Mouse (Mus musculus): ENCODE data around the gene Defb20. TPM values are rescaled to one million over a fixed set of nuclear protein-coding genes. Genes with fewer than 3 reads are reported as not detected.
A peak's percentile ranks its signal among the peaks of the same experiment; 100 is the strongest.
"Not testable (repeated sequence)": the region's sequence is repeated elsewhere in the genome, so short reads cannot be mapped to it uniquely, and the experiment has no call there.

Defb20 gene
- total RNA-seq (2021): not detected

- DNase-seq: no peak
Measured at GRCm38 (mm10) chr2:152476763-152477162, at the start of gene Defb20. Gene Defb20 (plus strand): TSS chr2:152477063.

DNA sequence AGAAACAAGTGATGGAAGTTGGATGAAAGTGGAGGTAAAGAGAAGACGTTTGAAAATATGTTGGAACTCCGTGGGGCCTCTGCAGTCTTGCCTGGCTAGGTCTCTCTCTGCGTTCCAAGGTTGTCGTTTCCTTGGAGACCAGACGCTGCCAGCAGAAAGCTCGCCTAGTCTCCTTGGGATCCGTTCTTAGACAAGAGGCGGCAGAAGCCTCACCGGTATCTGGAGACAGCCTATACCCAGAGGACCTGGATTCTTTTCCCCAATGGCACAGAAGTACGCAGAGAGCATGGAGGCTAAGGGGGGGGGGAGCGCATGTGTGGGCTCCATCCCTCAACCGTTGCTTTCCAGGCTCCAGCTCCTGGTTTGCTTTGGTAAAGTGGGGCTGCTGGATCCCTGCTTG is 49.4 kb upstream of the Defb20 start:
- DNase-seq: no peak

DNA sequence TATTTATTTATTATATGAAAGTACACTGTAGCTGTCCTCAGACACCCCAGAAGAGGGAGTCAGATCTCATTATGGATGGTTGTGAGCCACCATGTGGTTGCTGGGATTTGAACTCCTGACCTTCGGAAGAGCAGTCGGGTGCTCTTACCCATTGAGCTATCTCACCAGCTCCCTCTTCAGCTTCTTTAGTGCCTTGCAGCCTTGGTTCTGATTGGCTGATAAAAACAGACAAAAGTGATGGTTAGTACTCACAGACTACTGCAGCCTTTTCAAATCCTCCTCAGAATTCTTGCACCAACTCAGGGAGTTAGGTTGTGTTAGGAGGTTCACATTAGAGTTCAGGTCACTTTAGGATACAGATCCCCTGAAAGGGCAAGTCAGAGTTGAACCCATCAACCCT is 48.4 kb upstream of the Defb20 start:
- DNase-seq: not testable (repeated sequence)

DNA sequence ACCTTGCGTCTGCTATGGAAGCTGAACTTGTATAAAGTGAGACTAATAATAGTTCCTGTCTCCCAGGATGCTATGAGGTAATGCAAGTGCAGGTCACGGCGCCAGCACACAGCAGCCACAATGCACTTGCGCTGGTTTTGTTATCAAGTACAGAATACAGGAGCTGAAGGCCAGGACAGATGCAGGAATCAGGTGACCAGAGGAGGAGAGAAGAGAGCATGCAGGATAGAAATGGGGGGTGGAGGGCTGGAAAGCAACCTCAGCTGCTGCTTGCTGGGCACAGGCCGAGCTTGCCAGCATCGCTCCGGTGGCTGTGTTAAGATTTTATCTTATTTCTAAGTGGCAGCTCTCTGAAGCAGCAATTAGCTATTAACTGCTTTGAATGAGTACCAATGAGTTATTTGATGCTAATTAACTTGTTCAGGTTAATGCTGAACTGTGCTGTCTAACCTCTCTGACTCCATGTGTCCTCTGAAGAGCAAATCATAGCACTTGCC is 40.4 kb upstream of the Defb20 start:
- DNase-seq: no peak

DNA sequence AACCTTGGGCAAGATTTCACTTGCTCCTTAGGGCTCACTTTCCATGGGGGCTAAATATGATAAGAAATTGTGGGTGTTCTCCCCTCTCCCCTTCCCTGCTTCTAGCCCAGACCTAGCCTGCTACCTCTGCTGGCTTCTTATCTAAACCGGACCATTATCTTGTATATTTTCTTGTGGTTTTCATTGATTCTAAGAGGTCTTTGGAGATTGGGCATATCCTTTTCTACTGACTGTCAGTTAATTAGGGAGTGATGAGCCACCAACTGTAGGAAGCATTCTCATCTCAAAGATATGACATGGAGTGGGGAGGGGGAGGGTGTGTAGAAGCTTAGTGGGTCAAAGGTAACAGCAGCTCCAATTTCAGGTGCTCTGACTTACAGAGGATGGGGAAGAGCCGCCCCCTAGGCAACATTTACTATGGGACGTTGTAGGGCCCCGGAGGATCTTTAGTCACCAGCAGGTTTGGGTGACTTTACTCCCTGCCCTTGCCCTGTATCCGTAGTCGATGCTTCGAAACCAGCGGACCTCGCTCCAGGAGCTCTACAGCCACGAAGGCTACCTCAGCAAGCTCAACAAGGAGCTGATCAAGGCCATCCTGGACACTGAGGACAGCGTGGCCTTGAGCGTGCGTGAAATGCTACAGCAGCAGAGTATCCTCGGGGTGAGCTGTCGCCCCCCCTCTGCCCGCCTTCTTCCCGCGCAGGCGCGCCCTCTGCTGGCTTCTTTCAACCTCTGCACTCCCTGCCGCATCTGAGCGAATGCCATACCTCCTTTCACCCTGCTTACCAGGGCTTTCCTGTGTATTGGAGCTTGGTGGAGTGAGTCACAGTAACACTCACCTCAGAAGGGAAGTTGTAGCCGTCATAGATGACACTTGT is 39.6 kb upstream of the Defb20 start:
- DNase-seq: peak; percentile 81 to 85

- no peak for DNase-seq
Measured at GRCm38 (mm10) chr2:152438963-152439362, 37.9 kb upstream of the Defb20 start.

DNA sequence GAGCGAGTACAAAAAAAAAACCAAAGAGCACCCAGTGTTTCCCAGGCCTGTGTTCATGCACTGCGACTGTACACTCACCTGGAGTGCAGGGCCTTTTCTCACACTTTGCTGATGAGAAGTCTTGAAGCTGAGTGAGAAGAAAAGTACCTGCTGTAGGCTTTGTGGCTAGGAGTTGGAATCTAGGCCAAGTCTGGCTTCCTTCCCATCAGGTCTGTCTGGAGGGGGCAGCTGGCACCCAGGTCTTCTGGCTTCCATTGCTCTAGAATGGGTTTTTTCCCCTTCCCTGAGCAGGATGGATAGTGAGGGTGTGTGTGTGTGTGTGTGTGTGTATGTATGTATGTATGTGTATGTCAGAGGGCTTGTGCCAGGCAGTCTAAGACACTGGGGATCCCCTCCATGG is 37.0 kb upstream of the Defb20 start:
- DNase-seq: no peak

DNA sequence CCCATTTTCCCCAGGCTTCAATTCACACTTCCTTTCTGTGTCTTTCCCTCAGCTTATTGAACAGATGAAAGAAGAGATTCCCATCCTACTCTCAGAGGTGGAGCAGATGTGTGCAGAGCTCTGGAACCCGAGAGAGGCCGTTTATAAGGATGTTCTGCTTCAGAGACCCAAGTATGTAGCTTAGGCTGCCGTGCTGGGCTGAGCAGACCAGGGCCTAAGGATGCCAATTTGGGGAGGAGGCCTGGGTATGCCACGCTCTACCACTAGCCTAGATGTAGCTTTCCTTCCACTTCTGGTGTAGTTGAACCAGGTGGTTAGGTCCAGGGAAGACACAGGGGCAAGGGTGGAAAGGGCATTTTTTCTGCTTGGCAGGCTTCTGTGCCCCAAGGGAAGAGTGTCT is 34.5 kb upstream of the Defb20 start:
- DNase-seq: no peak

GRCm38 (mm10) chr2:152443281-152443680 is 33.6 kb upstream of the Defb20 start:
- DNase-seq: peak; percentile 20 to 31

GRCm38 (mm10) chr2:152446642-152447041 is 30.2 kb upstream of the Defb20 start:
- DNase-seq: no peak

- DNase-seq: no peak
Measured at GRCm38 (mm10) chr2:152447461-152447860, 29.4 kb upstream of the Defb20 start.

- peak; percentile 63 to 67 for DNase-seq
Measured at GRCm38 (mm10) chr2:152450241-152450640, 26.6 kb upstream of the Defb20 start.

GRCm38 (mm10) chr2:152452101-152452781 is 24.6 kb upstream of the Defb20 start:
- DNase-seq: no peak

GRCm38 (mm10) chr2:152459241-152459640 is 17.6 kb upstream of the Defb20 start:
- no peak for DNase-seq

DNA sequence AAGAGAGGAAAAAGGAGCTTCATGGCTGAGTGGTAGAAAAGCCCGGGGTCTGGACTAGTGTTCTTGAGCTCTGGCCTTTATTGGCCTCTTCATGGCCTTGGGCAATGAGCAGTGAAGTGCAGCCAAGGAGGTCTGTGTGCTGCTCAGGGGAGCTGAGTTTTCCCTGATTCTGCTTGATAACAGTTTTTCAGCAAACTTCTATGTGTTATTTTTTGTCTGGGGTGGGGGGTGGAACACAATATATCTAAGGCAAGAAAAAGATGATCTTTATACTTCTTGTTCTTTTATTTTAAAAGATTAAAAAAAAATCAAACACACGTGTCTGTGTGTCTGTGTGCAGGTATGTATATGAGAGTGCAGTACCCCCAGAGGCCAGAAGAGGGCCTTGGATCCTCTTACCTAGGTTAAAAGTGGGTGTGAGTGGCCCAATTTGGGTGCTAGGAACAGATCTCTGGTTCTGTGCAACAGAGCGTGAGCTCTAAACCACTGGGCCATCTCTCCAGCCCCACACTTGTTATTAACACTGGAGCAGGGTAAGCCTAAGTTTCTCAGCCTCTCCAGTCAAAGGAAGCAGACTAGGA is 12.2 kb upstream of the Defb20 start, which contains the start of gene Defb23:
Gene Defb23 (minus strand): TSS at position 51 of the 581 bp plus-strand sequence.
- DNase-seq: no peak

DNA sequence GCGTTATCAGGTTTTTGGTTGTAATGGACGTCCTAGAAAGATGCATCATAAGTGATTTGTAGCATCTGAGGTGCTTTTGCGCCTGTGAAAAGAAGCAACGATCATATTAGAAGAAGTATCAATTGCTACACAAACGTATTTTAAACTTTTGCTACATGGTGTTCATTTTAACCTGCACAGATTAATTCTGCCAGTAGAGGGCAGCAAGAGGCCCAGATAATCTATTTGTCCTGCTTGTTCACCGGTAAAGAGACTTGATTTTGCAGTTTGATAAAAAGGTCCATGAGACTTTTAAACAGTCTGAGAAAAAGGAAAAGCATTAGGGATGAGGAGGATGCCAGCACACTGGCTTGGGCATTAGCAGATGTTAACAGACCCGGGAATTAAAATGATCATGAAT is 5.9 kb upstream of the Defb20 start:
- DNase-seq: peak in 1 of 2 experiments; percentile 23

DNA sequence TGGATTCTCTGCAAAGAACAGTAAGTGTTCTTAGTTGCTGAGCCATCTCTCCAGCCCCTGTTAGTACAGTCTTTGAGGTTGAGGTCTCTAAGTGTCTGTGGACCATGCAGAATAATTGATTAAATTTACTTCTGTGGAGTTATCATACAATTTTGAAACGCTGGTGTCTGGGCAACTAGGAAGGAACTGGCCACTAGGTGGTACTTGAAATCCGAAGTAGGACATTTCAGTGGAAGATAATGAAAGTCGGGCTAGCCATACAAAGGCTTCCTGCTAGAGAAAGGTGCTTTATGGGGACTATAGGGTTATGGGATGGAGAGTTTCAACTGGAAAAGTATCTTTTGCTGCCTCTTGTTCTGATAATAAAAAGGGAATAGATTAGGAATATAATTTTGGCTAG is 4.4 kb upstream of the Defb20 start:
- no peak for DNase-seq

DNA sequence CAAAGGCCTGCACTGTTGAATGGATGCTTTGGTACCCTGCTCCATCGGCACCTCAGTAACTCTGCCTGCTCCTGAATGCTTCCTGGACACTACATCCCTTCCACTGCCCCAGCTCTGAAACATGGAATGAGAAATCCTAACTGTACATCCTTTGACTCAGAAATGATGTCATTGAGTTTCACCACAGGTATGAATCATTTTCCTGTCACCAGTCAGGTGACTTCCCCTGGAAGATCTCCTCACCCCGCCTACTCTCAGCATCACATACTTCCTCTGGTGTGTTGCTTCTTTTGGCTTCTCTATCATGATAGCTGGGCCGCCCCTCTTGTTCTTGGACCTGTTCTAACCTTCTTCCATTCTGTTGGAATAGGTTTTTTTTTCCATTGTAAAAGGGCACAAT is 4.0 kb downstream of the Defb20 start:
- DNase-seq: no peak

DNA sequence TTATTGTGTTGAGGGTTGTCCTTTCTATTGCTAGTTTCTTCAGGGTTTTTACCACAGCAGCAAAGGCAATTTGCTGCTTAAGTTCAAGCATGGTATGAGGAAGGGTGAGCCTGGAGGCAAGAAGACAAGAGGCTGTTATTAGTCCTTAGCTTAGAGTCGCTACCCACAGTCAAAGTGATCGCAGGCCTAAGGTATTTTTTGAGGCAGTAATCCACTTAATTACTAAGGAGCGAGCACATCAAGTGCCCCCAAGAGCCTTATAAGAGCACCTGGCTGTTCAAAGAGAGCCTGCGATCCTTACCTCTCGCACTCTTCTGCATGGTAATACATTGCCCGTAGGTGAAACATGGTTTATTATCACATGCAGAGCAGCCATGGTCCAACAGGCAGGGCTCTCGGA is 4.9 kb downstream of the Defb20 start:
- DNase-seq: no peak

DNA sequence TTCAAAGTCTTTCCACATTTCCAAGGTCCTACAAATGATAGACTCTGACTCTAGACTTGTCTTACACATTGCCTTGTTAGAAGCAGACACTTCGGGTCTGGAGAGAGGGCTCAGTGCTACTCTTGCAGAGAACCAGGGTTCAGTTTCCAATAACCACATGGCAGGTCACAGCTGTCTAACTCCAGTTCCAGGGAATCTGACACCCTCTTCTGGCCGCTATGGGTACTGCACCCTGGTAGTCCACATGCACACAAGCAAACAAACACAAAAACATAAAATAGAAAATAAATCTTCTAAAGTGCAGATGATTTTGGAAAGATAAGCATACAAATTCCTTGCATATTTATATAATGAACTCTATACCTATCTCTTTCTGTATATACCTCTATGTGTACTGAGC is 10.2 kb downstream of the Defb20 start:
- DNase-seq: no peak

- DNase-seq: no peak
Measured at GRCm38 (mm10) chr2:152490038-152490437, 13.2 kb downstream of the Defb20 start, which contains the start of gene Defb22. Gene Defb22 (minus strand): TSS chr2:152490138.

- DNase-seq: no peak
Measured at GRCm38 (mm10) chr2:152493151-152493550, 16.3 kb downstream of the Defb20 start.

GRCm38 (mm10) chr2:152498020-152498419 is 21.2 kb downstream of the Defb20 start:
- DNase-seq: no peak
